Mouse (Mus musculus): ENCODE data around the gene Olfr78.

DNA sequence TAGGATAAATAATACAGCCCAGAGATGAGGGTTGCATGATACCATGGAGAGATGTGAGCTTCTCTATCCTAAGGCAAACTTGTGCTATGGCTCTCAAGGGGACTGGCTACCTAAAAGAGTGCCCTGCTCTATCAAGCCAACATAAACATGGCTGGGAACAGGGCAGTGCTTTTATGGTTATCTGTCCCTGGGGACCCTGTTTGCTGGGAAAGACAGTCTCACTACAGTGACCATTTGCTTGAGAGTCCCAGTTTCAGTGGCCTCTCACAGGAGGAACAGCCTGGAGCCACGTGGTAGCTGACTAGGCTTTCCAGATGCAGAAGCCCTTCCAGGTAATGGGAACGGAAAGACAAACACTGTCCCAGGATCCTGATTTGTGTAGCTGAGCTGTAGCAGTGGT is 21.6 kb downstream of the Olfr78 start:
- no peak for TF ChIP-seq CTCF (IDR thresholded peaks at IDR 0.05; ENCODE audit: extremely low read depth, insufficient read depth, low read length)
- no peak for TF ChIP-seq POLR2A (IDR thresholded peaks at IDR 0.05; ENCODE audit: extremely low read depth, insufficient read depth, low read length)

Measured in cortical plate, adult 2 months (tissue).